Mouse (Mus musculus) gonadal fat pad, adult 2 months (tissue): ENCODE data around the gene Cpxm2. TPM values are rescaled to one million over a fixed set of nuclear protein-coding genes. Genes with fewer than 3 reads are reported as not detected.

Experiments used
- DNase-seq: peaks from one replicate; pipeline ENCODE4 v3.0.0-alpha.2; 2012; ENCODE audit warnings: low read depth
- polyA plus RNA-seq: library from polyadenylated mRNA; depleted of rRNA; stranded (reverse); fragments of >200 nt; gene quantifications from 2 replicates; pipeline ENCODE4 v1.2.3, GENCODE M21; 2012

Gene Cpxm2
- polyA plus RNA-seq, 1 experiment: 38.7 TPM

DNA sequence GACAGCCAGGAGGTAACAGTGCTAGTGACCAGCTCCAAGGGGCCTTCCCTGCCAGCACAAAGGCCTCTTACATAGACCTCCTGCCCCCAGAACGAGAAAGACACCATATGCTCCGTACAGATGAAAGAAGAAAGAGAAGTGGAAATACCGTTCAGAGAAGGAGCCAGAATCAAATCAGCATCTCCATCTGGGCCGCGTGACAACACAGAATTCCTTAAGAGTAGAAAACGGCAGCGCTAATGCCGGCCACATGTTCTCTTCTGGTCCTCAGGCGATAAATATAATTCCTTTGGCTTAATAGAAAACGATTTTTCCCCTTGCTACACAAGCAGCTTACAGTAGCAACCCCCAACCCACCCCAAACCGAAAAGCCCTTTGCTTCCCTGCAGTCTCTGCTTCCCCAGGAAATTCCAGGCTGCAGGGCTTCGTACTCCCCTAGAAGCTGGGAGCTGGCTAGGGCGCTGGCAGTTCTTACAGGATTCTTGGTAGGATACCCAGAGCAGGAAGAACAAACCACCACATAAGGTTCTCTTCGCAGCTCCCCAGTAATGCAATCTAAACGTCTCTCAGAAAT is 9.2 kb downstream of the Cpxm2 start:
- no peak for DNase-seq

GRCm38 (mm10) chr7:132128687-132129086 is 25.9 kb downstream of the Cpxm2 start:
- no peak for DNase-seq

- no peak for DNase-seq
Measured at GRCm38 (mm10) chr7:132124948-132125347, 29.6 kb downstream of the Cpxm2 start.

DNA sequence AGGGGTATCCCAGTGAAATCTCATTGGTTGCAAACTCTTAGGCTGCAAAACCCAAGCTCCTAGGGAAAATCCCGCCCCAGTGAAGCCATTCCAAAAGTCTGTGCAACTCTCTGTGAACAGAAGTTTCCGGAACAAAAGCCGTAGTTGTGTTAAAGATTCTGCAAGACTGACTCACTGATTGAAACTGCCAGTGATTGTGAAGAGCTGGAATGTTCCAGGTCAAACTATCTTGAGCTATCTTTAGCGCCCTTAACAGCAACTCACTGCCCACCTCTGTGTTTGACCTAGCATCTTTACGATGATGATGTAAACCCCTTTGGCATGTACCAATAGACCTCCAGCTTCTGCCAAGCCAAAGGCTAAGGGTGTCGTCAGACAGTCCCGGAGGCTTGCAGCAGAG is 31.3 kb downstream of the Cpxm2 start:
- peak; percentile 2 for DNase-seq

- DNase-seq: no peak
Measured at GRCm38 (mm10) chr7:132119817-132120216, 34.7 kb downstream of the Cpxm2 start.

- no peak for DNase-seq
Measured at GRCm38 (mm10) chr7:132111770-132112169, 42.8 kb downstream of the Cpxm2 start.

GRCm38 (mm10) chr7:132110308-132110707 is 44.2 kb downstream of the Cpxm2 start:
- DNase-seq: no peak

DNA sequence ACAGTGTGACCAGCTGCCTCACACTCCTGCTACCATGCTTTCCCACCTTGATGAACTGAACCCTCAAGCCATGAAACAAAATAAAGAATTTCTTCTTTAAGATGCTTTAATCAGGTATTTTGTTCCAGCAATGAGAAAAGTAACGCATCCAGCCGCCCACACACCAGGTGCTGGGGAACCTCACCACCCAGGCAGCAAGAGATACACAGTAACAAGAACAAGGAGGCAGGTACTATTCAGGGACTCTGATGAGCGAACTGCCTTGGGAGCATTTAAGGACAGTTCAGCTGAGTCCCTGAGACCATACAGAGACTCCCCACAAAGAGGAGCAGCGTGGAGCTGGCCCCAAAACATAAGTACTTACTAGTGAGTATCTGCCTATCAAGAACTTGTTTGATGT is 47.6 kb downstream of the Cpxm2 start:
- DNase-seq: no peak

- no peak for DNase-seq
Measured at GRCm38 (mm10) chr7:132105326-132105725, 49.2 kb downstream of the Cpxm2 start.

- DNase-seq: no peak
Measured at GRCm38 (mm10) chr7:132098441-132098840, 56.1 kb downstream of the Cpxm2 start.

DNA sequence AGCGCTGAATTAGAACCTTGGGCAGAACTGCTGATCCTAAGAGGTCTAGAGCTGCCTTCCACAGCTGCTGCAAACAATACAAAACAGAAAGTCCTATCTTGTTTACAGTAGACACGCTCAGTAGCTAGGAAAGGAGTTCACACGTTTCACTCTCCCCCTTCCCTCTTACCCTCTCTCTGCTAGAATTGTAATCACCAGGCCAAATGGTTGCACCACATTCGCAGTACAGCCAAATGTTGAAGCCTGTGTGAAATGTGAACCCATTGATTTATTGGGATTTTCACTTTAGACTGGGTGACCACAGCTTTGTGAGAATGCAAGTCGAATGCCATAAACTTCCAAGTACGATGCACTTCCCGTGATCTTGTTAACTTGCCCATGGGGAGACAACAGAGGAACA is 59.9 kb downstream of the Cpxm2 start:
- DNase-seq: no peak

GRCm38 (mm10) chr7:132091551-132091950 is 63.0 kb downstream of the Cpxm2 start:
- no peak for DNase-seq

DNA sequence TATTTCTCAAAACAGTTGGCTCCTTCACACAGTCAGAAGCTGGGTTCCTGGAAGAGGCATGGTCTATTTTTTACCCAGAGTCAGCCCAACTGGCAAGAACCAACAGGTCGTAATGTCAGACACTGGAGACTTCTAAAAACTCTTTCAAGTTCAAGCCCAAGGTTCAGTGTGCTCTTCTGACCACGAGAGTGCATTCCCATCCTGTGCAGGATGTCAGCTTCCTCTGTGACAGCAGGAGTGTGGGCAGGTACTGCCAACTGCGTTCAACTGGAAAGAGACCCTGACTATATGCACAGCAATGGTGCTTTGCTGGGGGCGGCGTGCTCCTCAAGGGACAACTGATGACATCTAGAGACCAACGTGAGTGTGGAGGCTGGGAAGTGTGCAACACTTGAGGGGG is 65.9 kb downstream of the Cpxm2 start:
- no peak for DNase-seq

DNA sequence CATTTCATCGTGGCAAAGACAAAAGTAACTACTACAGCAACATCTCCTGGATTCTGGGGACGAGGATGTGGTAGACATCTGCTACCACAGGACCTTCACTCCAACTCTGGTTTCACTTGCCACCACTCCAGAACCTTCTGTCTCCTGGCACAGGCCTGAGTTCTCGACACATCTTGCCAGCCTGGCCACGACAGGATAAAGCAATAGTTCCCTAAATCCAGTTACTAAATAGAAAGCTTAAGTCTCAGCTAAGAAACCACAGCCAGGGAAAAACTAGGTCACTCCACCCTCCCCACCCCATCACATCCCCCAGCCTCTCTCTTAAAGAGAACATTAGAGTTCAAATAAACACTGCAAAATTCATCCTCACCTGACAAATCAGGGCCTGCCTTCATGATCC is 66.4 kb downstream of the Cpxm2 start:
- DNase-seq: no peak

- DNase-seq: no peak
Measured at GRCm38 (mm10) chr7:132075825-132076224, 78.7 kb downstream of the Cpxm2 start.

GRCm38 (mm10) chr7:132074503-132074902 is 80.0 kb downstream of the Cpxm2 start:
- no peak for DNase-seq

GRCm38 (mm10) chr7:132070877-132071625 is 83.5 kb downstream of the Cpxm2 start:
- no peak for DNase-seq

DNA sequence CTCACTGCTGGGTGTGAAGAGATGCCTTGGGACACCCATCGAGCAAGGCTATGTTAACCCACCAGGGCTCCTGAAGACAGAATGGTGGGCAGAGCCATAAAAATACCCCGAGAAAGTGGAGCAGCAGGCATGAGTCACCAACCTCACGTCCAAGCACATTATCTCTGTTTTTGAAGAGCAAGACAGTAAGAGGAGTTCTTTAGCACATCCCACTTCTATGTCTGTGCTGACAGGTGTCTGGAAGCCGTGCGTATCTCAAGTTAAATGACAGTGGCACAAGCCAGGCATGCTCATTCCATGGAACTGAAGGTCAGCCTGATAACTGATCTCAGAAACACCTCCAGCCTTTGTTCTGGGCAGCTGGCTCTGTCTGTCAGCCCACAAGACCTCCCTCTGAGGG is 86.6 kb downstream of the Cpxm2 start:
- DNase-seq: no peak

- no peak for DNase-seq
Measured at GRCm38 (mm10) chr7:132067511-132067910, 87.0 kb downstream of the Cpxm2 start.

DNA sequence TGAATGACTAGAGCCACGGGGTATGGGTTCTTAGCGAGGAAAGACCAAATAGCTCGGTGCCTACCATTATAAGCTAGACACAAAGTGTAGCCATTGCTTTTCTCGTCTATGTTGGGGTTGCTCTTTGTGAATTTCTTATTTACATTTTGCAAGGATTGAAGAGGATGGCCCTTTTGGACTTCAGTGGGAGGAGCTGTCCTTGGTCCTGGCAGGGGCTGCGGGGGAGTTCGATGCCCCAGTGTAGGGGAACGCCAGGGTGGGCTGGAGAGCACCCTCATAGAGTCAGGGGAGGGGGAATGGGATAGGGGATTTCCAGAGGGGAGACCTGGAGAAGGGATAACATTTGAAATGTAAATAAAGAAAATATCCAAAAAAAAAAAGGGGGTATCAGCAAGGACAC is 94.4 kb downstream of the Cpxm2 start:
- no peak for DNase-seq

DNA sequence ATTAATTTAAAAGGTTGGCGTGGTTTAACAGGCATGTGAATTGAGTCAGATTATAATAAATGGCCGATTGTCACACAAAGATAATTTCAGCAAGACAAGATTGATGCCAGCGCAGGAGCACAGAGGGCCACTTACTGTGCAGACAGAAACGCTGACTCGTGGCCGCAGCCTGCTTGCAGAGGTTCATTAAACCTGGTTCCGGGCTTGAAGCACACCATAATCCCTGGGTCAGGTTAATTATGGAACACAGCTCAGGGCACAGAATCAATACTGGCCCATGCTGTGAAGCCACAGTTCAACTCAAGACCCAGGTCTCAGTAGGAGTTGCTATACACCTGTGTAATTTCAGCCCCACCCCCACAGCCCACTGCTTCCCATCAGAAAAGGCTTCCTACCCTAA is 98.0 kb downstream of the Cpxm2 start:
- no peak for DNase-seq

GRCm38 (mm10) chr7:132046662-132047061 is 107.9 kb downstream of the Cpxm2 start:
- DNase-seq: no peak

DNA sequence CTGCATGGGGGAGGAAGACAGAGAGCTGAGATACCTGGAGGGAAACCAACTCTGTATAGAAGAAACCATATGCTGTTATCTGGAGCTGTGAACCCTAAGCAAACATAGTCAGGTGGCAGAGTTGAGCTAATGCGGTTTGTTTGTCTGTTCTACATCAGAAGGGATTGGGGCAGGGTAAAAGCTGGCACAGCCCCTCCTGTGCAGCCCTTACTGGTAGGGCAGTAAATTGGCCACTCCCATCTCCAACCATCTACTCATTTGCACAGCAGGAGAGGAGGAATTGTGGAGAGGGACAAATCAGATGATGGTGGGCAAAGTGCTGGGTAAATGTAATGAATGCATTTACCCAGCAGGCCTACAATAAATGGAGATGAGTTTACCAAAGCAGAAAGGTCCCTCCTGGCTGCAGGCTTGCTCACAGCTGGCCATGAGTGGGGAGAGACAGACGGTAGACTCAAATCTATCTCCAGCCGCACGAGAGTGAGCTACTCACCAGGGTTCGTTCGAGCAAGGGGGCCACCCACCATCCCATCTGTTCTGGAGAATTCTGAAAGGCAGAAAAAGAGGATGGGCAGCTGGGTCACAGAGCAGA is 122.5 kb downstream of the Cpxm2 start:
- no peak for DNase-seq
